Mouse (Mus musculus) megakaryocyte-erythroid progenitor cell, adult 5-6 weeks (primary cell): ENCODE results near the gene Tex52. TPM values are rescaled to one million over a fixed set of nuclear protein-coding genes. Genes with fewer than 3 reads are reported as not detected.

Experiments
- ATAC-seq: replicated peaks from 2 replicates; pipeline ENCODE4 v1.8.0; 2016; ENCODE audit warnings: mild to moderate bottlenecking, inconsistent platforms; ENCODE audit not compliant: severe bottlenecking, poor library complexity, low FRiP score, low TSS enrichment
- total RNA-seq, 2 experiments: library from RNA; stranded (forward) in 1 of 2; stranded (reverse) in 1 of 2; fragments of 200-1000, 215-1000 nt in 1 of 2; fragments of >200 nt in 1 of 2; fragmentation: Nextera tagmentation in 1 of 2; gene quantifications; 2 replicates each; pipeline ENCODE4 v1.2.3; 2014 to 2017

Gene Tex52
- total RNA-seq, 2 experiments from 2014 or later = 0.87 to 1.3 TPM

DNA sequence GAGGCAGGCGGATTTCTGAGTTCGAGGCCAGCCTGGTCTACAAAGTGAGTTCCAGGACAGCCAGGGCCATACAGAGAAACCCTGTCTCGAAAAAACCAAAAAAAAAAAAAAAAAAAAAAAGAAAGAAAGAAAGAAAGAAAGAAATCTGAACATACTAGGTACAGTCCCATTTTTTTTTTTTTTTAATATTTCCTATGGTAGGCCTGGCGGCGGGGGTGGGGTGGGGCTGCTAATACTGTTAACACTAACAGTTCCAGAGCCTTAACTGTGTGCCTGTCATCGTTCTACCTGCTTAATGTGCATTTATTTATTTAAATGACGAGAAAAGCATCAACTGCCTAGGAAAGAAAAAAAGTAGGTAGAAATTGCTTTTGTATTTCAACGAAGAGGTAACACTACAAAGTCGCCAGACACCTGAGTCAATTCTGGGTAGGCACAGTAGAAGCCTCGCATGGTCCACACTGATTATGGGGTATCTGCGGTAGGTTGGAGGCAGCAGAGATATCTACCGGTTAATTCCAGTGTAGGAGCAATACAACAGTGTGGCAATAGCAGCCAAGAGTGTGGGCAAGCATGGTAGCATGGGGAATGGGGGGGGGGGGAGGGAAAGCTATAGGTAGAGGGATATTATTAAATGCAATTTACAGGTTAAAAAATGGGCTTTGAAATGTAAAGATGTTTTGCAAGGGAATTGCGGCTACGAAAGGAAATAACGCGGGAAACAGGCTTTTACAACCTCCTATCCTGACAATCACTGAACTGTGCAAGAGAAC lies 48.4 kb downstream of the Tex52 start:
- ATAC-seq = peak; percentile 77

- ATAC-seq = peak; percentile 89
Observed at GRCm38 (mm10) chr6:128424269-128425019, 49.2 kb downstream of the Tex52 start, which contains the start of gene Itfg2. Itfg2 (minus strand) TSS chr6:128424931.

DNA sequence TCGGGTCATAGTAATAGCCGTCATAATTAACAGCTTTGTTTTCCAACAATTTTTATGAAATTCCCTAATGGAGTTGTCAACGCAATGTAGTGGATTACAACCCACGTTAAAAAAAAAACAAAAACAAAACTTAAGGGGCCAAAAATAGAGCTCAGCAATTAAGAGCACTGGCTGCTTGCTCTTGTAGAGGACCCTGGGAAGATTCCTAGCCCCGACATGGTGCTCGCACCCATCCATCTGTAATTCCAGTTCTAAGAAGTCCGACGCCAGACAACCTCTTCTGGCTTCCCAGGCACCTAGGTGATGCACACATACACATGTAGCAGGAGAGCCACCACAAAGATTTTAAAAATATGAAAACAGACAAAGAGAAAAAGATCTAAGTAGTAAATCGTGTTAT lies 49.8 kb downstream of the Tex52 start:
- no peak for ATAC-seq

- ATAC-seq = no peak
Observed at GRCm38 (mm10) chr6:128427571-128427970, 52.3 kb downstream of the Tex52 start.

DNA sequence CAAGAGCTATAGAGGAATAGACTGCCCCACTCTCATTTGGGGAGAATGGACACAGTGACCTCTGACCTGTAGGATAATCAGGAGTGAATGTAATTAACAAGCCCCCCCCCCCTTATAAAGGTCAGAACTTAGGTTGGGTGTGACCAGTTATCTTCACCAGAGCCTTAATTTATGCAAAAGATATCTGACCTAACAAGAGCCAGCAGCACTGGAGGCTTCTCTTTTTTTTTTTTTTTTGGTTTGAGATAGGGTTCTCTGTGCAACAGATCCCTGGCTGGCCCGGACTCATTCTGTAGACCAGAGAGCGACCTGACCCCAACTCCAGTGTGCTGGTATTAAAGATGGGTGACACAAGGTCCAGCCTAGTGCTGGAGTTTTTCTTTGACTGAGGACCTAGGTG lies 54.0 kb downstream of the Tex52 start:
- 0 out of 2 replicates have a peak, but pooled peaks have one; percentile 11 for ATAC-seq

- ATAC-seq = no peak
Observed at GRCm38 (mm10) chr6:128429826-128430225, 54.6 kb downstream of the Tex52 start.

DNA sequence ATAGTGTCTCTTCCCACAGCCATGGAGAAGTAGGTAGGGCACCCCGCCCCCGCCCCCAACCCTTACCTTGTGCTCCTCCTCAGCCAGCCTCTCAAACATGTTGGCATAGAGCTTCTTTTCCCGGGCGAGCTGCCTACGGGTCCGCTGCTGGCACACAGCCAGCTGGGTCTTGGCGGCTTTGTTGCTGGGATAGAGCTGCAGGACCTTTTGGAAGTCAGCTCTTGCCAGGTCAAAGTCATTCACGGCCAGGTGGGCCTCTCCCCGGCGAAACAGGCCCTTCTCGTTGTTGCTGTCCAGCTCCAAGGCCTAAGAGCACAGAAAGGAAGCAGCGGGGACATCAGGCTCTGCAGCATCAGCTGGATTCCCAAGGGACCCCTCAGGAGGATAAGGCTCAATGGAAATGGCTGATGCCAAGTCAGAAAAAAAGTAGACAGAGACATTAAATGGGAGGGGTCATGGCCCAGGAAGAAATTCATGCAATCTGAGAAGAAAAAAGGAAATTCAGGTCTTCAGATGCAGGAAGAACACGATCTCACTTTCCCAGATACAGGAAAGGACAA lies 57.2 kb downstream of the Tex52 start:
- no peak for ATAC-seq

DNA sequence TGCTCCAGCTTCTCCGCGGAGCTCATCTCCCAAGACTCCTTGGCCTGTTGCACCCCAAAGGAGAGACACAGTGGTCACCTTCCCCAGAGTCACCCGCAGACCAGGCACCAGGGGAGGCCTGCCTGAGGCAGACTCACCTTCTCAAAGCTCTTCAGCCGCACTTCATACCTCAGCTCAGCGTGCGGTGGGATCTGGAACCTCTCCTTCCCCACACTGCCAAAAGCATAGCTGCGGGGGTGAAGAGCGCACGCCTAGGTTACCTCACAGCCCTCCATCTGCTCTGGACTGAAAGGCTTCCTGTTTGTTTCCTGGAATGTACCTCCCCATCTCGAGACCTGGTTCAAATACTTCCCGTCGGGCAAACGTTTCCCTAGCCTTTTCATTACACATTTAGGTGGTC lies 58.3 kb downstream of the Tex52 start:
- no peak for ATAC-seq

Other genes starting within 250 kb of the Tex52 start
- gene Tspan9, start 231.9 kb upstream of the Tex52 start, total RNA-seq (2014; fragmentation: Nextera tagmentation) = 0.22 TPM in 1 of 2 replicates, not detected in the other
- gene Tspan9, start 231.9 kb upstream of the Tex52 start, total RNA-seq (2017) = 0.19 TPM in 1 of 2 replicates, not detected in the other
- not detected in 2 replicates for gene Tead4, start 74.6 kb upstream of the Tex52 start, total RNA-seq (2014; fragmentation: Nextera tagmentation)
- gene Tead4, start 74.6 kb upstream of the Tex52 start, total RNA-seq (2017) = 0.72 TPM in 1 of 2 replicates, not detected in the other
- 0.33 and 2.6 TPM in 2 replicates for gene Tulp3, start 19.6 kb upstream of the Tex52 start, total RNA-seq (2014; fragmentation: Nextera tagmentation)
- gene Tulp3, start 19.6 kb upstream of the Tex52 start, total RNA-seq (2017) = 0.47 and 8.3 TPM in 2 replicates
- gene Rhno1, start 12.5 kb upstream of the Tex52 start, total RNA-seq (2014; fragmentation: Nextera tagmentation) = 82.4 and 109 TPM in 2 replicates
- gene Rhno1, start 12.5 kb upstream of the Tex52 start, total RNA-seq (2017) = 53.5 and 57.2 TPM in 2 replicates
- 60.1 and 63.2 TPM in 2 replicates for gene Foxm1, start 12.5 kb upstream of the Tex52 start, total RNA-seq (2014; fragmentation: Nextera tagmentation)
- 5.8 and 6.7 TPM in 2 replicates for gene Foxm1, start 12.5 kb upstream of the Tex52 start, total RNA-seq (2017)
- gene Gm44596, start within 50 bp of the Tex52 start, total RNA-seq (2014; fragmentation: Nextera tagmentation) = not detected in 2 replicates
- gene Gm44596, start within 50 bp of the Tex52 start, total RNA-seq (2017) = not detected in 2 replicates
- not detected in 2 replicates for gene Nrip2, start 23.8 kb downstream of the Tex52 start, total RNA-seq (2014; fragmentation: Nextera tagmentation)
- gene Nrip2, start 23.8 kb downstream of the Tex52 start, total RNA-seq (2017) = not detected in 2 replicates
- 39.1 and 52.6 TPM in 2 replicates for gene Itfg2, start 49.5 kb downstream of the Tex52 start, total RNA-seq (2014; fragmentation: Nextera tagmentation)
- gene Itfg2, start 49.5 kb downstream of the Tex52 start, total RNA-seq (2017) = 19.3 and 24.7 TPM in 2 replicates
- gene Fkbp4, start 63.2 kb downstream of the Tex52 start, total RNA-seq (2014; fragmentation: Nextera tagmentation) = 234 and 279 TPM in 2 replicates
- gene Fkbp4, start 63.2 kb downstream of the Tex52 start, total RNA-seq (2017) = 419 and 525 TPM in 2 replicates
- gene Pzp, start 151.3 kb downstream of the Tex52 start, total RNA-seq (2014; fragmentation: Nextera tagmentation) = not detected in 2 replicates
- gene Pzp, start 151.3 kb downstream of the Tex52 start, total RNA-seq (2017) = not detected in 2 replicates
- not detected in 2 replicates for gene A2ml1, start 206.2 kb downstream of the Tex52 start, total RNA-seq (2014; fragmentation: Nextera tagmentation)
- not detected in 2 replicates for gene A2ml1, start 206.2 kb downstream of the Tex52 start, total RNA-seq (2017)
- gene Klrb1a, start 248.1 kb downstream of the Tex52 start, total RNA-seq (2014; fragmentation: Nextera tagmentation) = 7.4 TPM in 1 of 2 replicates, not detected in the other
- gene Klrb1a, start 248.1 kb downstream of the Tex52 start, total RNA-seq (2017) = 2.0 TPM in 1 of 2 replicates, not detected in the other